Comparison of ENCODE assay signal across 8 mouse cellular contexts in the genomic region with DNA sequence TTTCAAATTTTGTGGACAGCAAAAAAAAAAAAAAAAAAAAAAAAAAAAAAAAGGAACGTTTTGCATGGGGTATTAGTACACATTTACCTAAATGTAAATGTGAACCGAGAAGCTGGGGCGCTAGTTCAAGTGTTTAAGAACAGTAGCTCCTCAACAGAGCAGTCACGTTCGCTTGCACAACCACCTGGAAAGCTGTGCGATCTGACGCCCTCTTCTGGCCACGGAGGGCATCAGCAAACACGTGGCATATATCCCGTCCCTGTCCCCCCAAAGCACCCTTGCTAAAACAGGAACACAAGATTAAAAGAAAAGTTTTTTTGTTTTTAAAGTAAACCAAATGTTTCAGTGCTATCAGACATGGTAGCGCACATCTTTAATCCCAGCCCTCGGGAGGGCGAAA. TPM values are rescaled to one million over a fixed set of nuclear protein-coding genes. Genes with fewer than 3 reads are reported as not detected.
DNase-seq lines count a peak whose midpoint lies in the region; ATAC-seq and TF ChIP-seq lines count a peak whose summit lies in the region.

No protein-coding gene starts in this region.

- H3K9ac ChIP-seq in ES-Bruce4 (ENCODE audit: low read depth, poor library complexity, severe bottlenecking), result peak overlapping the region; percentile 75
- H3K9ac ChIP-seq in heart, postnatal 0 days (replicated peaks; ENCODE audit: low read depth, low read length), result peak overlapping the region; percentile 75; the same call in 1 of the 2 replicates
- peak overlapping the region; percentile 75 for H3K9ac ChIP-seq in limb, embryonic 14.5 days (ENCODE audit: low read depth, low read length, severe bottlenecking)
- peak overlapping the region; percentile 86 for H3K9ac ChIP-seq in midbrain, embryonic 14.5 days (replicated peaks; ENCODE audit: low read length)

- ATAC-seq in CD4-positive, CD25-positive, alpha-beta regulatory T cell, adult 4 months, result no peak
- ATAC-seq in heart, postnatal 0 days (ENCODE audit: insufficient read depth, low read depth), result no peak
- ATAC-seq in limb, embryonic 14.5 days (ENCODE audit: low FRiP score, low read depth), result no peak
- ATAC-seq in midbrain, embryonic 14.5 days (ENCODE audit: low FRiP score, low TSS enrichment), result no peak

- 27% methylated on average over 13 of the region's 13 CpGs for WGBS in heart, postnatal 0 days
- WGBS in limb, embryonic 14.5 days, result 26% methylated on average over 13 of the region's 13 CpGs
- WGBS in midbrain, embryonic 14.5 days, result 26% methylated on average over 13 of the region's 13 CpGs

- H3K27me3 ChIP-seq in ES-Bruce4 (ENCODE audit: control insufficient read depth, insufficient read depth, low read length, poor library complexity, severe bottlenecking), result no peaks in the 10 kb centered on the region
- H3K27me3 ChIP-seq in heart, postnatal 0 days (ENCODE audit: control insufficient read depth, insufficient read depth, low read length), result no peaks in the 10 kb centered on the region
- no peaks in the 10 kb centered on the region for H3K27me3 ChIP-seq in limb, embryonic 14.5 days (ENCODE audit: control insufficient read depth, insufficient read depth, low read length)
- H3K27me3 ChIP-seq in midbrain, embryonic 14.5 days (ENCODE audit: control insufficient read depth, insufficient read depth, low read length), result no peaks in the 10 kb centered on the region

- no peak for TF ChIP-seq EP300 in ES-Bruce4 (IDR thresholded peaks at IDR 0.05; ENCODE audit: insufficient read depth, low read depth, low read length)
- TF ChIP-seq EP300 in heart, postnatal 0 days (IDR thresholded peaks at IDR 0.05; ENCODE audit: low read depth), result no peak

- H3K9me3 ChIP-seq in ES-Bruce4 (replicated peaks; ENCODE audit: control insufficient read depth, insufficient read depth, low read length, poor library complexity, severe bottlenecking), result no peaks in the 10 kb centered on the region
- H3K9me3 ChIP-seq in heart, postnatal 0 days (replicated peaks; ENCODE audit: control insufficient read depth, low read length), result no peaks in the 10 kb centered on the region
- no peaks in the 10 kb centered on the region for H3K9me3 ChIP-seq in limb, embryonic 14.5 days (ENCODE audit: control insufficient read depth, low read length)
- no peaks in the 10 kb centered on the region for H3K9me3 ChIP-seq in midbrain, embryonic 14.5 days (ENCODE audit: control insufficient read depth, low read length)

- DNase-seq in CD4-positive, CD25-positive, alpha-beta regulatory T cell, adult 2 months (ENCODE audit: low read depth, low spot score), result peak; percentile 77
- peak; percentile 72 for DNase-seq in embryo, embryonic 10 days (ENCODE audit: low spot score)
- DNase-seq in heart, postnatal 0 days (ENCODE audit: low spot score), result peak; percentile 49
- DNase-seq in limb, embryonic 14.5 days (ENCODE audit: low spot score), result peak; percentile 30
- peak; percentile 62 for DNase-seq in midbrain, embryonic 14.5 days
- peak; percentile 63 for DNase-seq in testis, postnatal 14 days (ENCODE audit: low spot score)

- H3K4me1 ChIP-seq in ES-Bruce4 (ENCODE audit: control insufficient read depth, insufficient read depth, low read length), result no peaks in the 10 kb centered on the region
- peaks cover 25% of the 10 kb centered on the region for H3K4me1 ChIP-seq in heart, postnatal 0 days (ENCODE audit: control insufficient read depth, insufficient read depth)
- H3K4me1 ChIP-seq in limb, embryonic 14.5 days (ENCODE audit: control insufficient read depth, insufficient read depth, low read length), result 0 out of 2 replicates have a peak, but pooled peaks cover 2% of the 10 kb centered on the region
- peaks cover 10% of the 10 kb centered on the region; the same call in 1 of the 2 replicates for H3K4me1 ChIP-seq in midbrain, embryonic 14.5 days (ENCODE audit: control insufficient read depth, insufficient read depth, low read length)

- TF ChIP-seq POLR2A in ES-Bruce4 (IDR thresholded peaks at IDR 0.05; ENCODE audit: insufficient read depth, low read length), result no peak
- TF ChIP-seq POLR2A in limb, embryonic 14.5 days (IDR thresholded peaks at IDR 0.05; ENCODE audit: borderline replicate concordance, extremely low read depth, insufficient read depth, insufficient read length), result no peak

- TF ChIP-seq CTCF in ES-Bruce4 (IDR thresholded peaks at IDR 0.05; ENCODE audit: low read depth, low read length), result peak; percentile 92
- peak; percentile 47 for TF ChIP-seq CTCF in heart, postnatal 0 days (IDR thresholded peaks at IDR 0.05; ENCODE audit: low read depth)

- H3K36me3 ChIP-seq in ES-Bruce4 (ENCODE audit: control insufficient read depth, insufficient read depth, low read length, poor library complexity, severe bottlenecking), result peaks cover 13% of the 10 kb centered on the region
- H3K36me3 ChIP-seq in heart, postnatal 0 days (replicated peaks; ENCODE audit: control insufficient read depth, insufficient read depth, low read length), result peaks cover 5% of the 10 kb centered on the region
- peaks cover 13% of the 10 kb centered on the region for H3K36me3 ChIP-seq in limb, embryonic 14.5 days (ENCODE audit: control insufficient read depth, insufficient read depth, low read length)
- H3K36me3 ChIP-seq in midbrain, embryonic 14.5 days (ENCODE audit: control insufficient read depth, insufficient read depth, low read length), result peaks cover 16% of the 10 kb centered on the region; the same call in 1 of the 2 replicates

- H3K4me3 ChIP-seq in ES-Bruce4 (ENCODE audit: low read depth, low read length), result peak overlapping the region; percentile 98
- H3K4me3 ChIP-seq in heart, postnatal 0 days (ENCODE audit: low read depth, low read length), result peak overlapping the region; percentile 73
- H3K4me3 ChIP-seq in limb, embryonic 14.5 days (replicated peaks; ENCODE audit: low read length), result peak overlapping the region; percentile 79
- peak overlapping the region; percentile 99 for H3K4me3 ChIP-seq in midbrain, embryonic 14.5 days (replicated peaks; ENCODE audit: low read depth, low read length)

- H3K4me2 ChIP-seq in heart, postnatal 0 days (ENCODE audit: low read depth, low read length), result peak overlapping the region; percentile 77
- peak overlapping the region; percentile 75 for H3K4me2 ChIP-seq in limb, embryonic 14.5 days (replicated peaks; ENCODE audit: low read depth, low read length, severe bottlenecking)
- peak overlapping the region; percentile 66 for H3K4me2 ChIP-seq in midbrain, embryonic 14.5 days (ENCODE audit: low read length)

- H3K27ac ChIP-seq in ES-Bruce4 (ENCODE audit: insufficient read depth, low read length), result 0 out of 2 replicates have a peak overlapping the region, but pooled peaks have one; percentile 46
- H3K27ac ChIP-seq in heart, postnatal 0 days (ENCODE audit: low read depth), result peak overlapping the region; percentile 92
- peak overlapping the region; percentile 95; the same call in 1 of the 2 replicates for H3K27ac ChIP-seq in limb, embryonic 14.5 days (replicated peaks; ENCODE audit: low read depth, low read length)
- H3K27ac ChIP-seq in midbrain, embryonic 14.5 days (replicated peaks; ENCODE audit: low read depth, low read length), result no peak overlapping the region

RNA-seq across cellular contexts. Expression of a gene that starts 1.0 kb away (rescaled TPM):
- polyA plus RNA-seq in CD4-positive, CD25-positive, alpha-beta regulatory T cell, adult 4 months (2017; shearing (Covaris generic)), result 100 to 1,000 TPM; 123 to 176 TPM
- polyA plus RNA-seq in ES-Bruce4 (2011; ENCODE audit: insufficient read depth, insufficient read length, low read depth, missing spikeins), result 97.6 and 104 TPM in 2 replicates
- 32.5 and 40.0 TPM in 2 replicates for total RNA-seq in heart, postnatal 0 days (2014; rRNA removed; ENCODE audit: low replicate concordance)
- polyA plus RNA-seq in heart, postnatal 0 days (2015; fragmentation: Nextera tagmentation; extraction: Ambion mirVana), result 27.2 and 27.6 TPM in 2 replicates
- polyA plus RNA-seq in limb, embryonic 14.5 days (2012; rRNA removed), result 88.7 and 91.4 TPM in 2 replicates
- 88.8 and 96.1 TPM in 2 replicates for polyA plus RNA-seq in limb, embryonic 14.5 days (2014; fragmentation: Nextera tagmentation; extraction: Ambion mirVana)
- polyA plus RNA-seq in midbrain, embryonic 14.5 days (2014; fragmentation: Nextera tagmentation; extraction: Ambion mirVana), result 90.8 and 114 TPM in 2 replicates

RNA-seq across cellular contexts. Expression of a gene that starts 23.5 kb away (rescaled TPM):
- polyA plus RNA-seq in CD4-positive, CD25-positive, alpha-beta regulatory T cell, adult 4 months (2017; shearing (Covaris generic)), result 100 to 1,000 TPM; 106 to 129 TPM
- 117 and 120 TPM in 2 replicates for polyA plus RNA-seq in ES-Bruce4 (2011; ENCODE audit: insufficient read depth, insufficient read length, low read depth, missing spikeins)
- 17.7 and 26.8 TPM in 2 replicates for total RNA-seq in heart, postnatal 0 days (2014; rRNA removed; ENCODE audit: low replicate concordance)
- polyA plus RNA-seq in heart, postnatal 0 days (2015; fragmentation: Nextera tagmentation; extraction: Ambion mirVana), result 72.3 and 77.3 TPM in 2 replicates
- 48.0 and 76.2 TPM in 2 replicates for polyA plus RNA-seq in limb, embryonic 14.5 days (2012; rRNA removed)
- polyA plus RNA-seq in limb, embryonic 14.5 days (2014; fragmentation: Nextera tagmentation; extraction: Ambion mirVana), result 101 and 102 TPM in 2 replicates
- polyA plus RNA-seq in midbrain, embryonic 14.5 days (2014; fragmentation: Nextera tagmentation; extraction: Ambion mirVana), result 172 and 186 TPM in 2 replicates

RNA-seq across cellular contexts. Expression of a gene that starts 23.6 kb away (rescaled TPM):
- polyA plus RNA-seq in CD4-positive, CD25-positive, alpha-beta regulatory T cell, adult 4 months (2017; shearing (Covaris generic)), result 10 to 100 TPM; 10.0 to 15.8 TPM
- polyA plus RNA-seq in ES-Bruce4 (2011; ENCODE audit: insufficient read depth, insufficient read length, low read depth, missing spikeins), result 102 and 106 TPM in 2 replicates
- total RNA-seq in heart, postnatal 0 days (2014; rRNA removed; ENCODE audit: low replicate concordance), result 77.3 and 98.8 TPM in 2 replicates
- 213 and 222 TPM in 2 replicates for polyA plus RNA-seq in heart, postnatal 0 days (2015; fragmentation: Nextera tagmentation; extraction: Ambion mirVana)
- 74.4 and 109 TPM in 2 replicates for polyA plus RNA-seq in limb, embryonic 14.5 days (2012; rRNA removed)
- polyA plus RNA-seq in limb, embryonic 14.5 days (2014; fragmentation: Nextera tagmentation; extraction: Ambion mirVana), result 249 and 252 TPM in 2 replicates
- polyA plus RNA-seq in midbrain, embryonic 14.5 days (2014; fragmentation: Nextera tagmentation; extraction: Ambion mirVana), result 203 and 204 TPM in 2 replicates

RNA-seq across cellular contexts. Expression of a gene that starts 51.9 kb away (rescaled TPM):
- not detected for polyA plus RNA-seq in CD4-positive, CD25-positive, alpha-beta regulatory T cell, adult 4 months (2017; shearing (Covaris generic))
- polyA plus RNA-seq in ES-Bruce4 (2011; ENCODE audit: insufficient read depth, insufficient read length, low read depth, missing spikeins), result not detected in 2 replicates
- 2.7 TPM in 1 of 2 replicates, not detected in the other for total RNA-seq in heart, postnatal 0 days (2014; rRNA removed; ENCODE audit: low replicate concordance)
- 7.7 and 7.8 TPM in 2 replicates for polyA plus RNA-seq in heart, postnatal 0 days (2015; fragmentation: Nextera tagmentation; extraction: Ambion mirVana)
- polyA plus RNA-seq in limb, embryonic 14.5 days (2012; rRNA removed), result 0.49 and 1.4 TPM in 2 replicates
- polyA plus RNA-seq in limb, embryonic 14.5 days (2014; fragmentation: Nextera tagmentation; extraction: Ambion mirVana), result not detected in 2 replicates
- polyA plus RNA-seq in midbrain, embryonic 14.5 days (2014; fragmentation: Nextera tagmentation; extraction: Ambion mirVana), result not detected in 2 replicates
